Mouse (Mus musculus) adrenal gland, adult 18-20 months (tissue): ENCODE measurements around the gene Cacna2d3. TPM values are rescaled to one million over a fixed set of nuclear protein-coding genes. Genes with fewer than 3 reads are reported as not detected.

Source experiments
- DNase-seq, 2 experiments: peaks; one replicate each; pipeline ENCODE4 v3.0.0; 2021 to 2022; ENCODE audit warnings: low spot score in 2 of 2
- total RNA-seq, 2 experiments: library from RNA; stranded (reverse); gene quantifications; 1 replicate in 1 of 2; 2 replicates in 1 of 2; pipeline ENCODE4 v1.2.3; 2021

Cacna2d3 gene
- total RNA-seq, 2 experiments from 2014 or later: 3.1 to 3.7 TPM

DNA sequence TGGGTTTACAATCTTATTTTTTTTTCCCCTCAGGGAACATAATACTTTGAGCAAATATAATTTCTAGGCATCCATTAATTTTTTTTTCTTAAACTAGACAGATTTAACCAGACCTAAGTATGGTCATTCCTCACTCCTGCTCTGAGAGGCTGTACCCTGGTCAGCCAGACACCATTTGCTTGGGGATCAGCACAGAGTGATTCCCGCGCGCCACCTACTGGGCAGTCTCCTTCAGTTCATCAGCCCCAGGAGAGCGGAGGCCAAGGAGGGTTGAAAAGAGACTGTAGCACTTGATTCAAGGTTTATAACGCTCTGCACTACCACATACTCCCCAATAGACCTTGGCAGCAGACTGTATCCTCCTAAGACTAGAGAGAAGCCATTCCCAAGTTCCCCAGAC, 631.6 kb downstream of the Cacna2d3 start:
- DNase-seq: peak; percentile 80 to 84

DNA sequence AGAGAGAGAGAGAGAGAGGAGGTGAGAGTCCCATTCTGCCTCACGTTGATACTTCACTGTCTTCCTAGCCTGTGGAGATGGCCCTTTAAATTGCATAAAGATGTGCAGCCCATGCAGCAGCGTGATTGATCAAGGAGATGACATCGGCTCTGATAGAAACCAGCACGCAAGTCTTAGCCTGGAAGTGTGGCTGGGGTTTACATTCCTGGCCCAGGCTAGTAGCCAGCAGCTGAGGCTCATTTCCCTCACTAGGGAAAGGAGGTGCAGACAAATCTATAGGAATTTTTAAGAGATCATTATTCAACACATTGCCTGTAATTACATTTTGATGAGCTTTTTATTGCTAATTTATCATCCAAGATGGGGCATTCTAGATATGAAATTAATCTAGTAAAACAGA, 635.1 kb downstream of the Cacna2d3 start:
- DNase-seq: no peak

DNA sequence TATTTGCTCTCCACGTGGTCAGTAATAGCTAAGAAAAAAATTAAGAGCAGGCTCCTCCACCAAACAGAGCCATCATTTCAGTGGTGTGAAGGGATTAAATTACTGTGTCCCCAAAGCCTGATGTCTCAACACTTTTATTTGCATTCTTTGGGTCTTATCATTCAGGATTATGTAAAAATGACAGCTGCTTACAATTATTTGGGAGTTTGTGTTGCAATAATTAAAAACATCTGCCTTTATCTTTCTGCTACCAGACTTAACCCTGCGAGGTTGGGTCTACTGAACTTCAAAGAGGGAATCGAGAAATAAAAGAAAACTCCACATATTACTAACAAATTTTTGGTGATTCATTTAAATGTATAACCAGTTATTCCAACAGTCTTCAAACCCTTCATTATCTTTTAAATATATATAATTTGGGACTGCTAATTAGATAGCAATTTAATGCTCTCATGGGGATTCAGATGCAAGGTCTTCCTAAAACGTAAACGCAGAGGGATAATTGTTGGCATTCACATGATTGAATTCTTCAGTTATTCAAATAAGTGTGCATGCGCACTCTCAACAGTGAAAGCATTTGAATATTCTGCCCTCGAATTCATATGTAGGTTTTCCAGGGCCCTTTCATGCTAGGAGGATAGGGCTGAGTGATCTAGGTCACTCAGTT, 636.0 kb downstream of the Cacna2d3 start:
- no peak for DNase-seq

DNA sequence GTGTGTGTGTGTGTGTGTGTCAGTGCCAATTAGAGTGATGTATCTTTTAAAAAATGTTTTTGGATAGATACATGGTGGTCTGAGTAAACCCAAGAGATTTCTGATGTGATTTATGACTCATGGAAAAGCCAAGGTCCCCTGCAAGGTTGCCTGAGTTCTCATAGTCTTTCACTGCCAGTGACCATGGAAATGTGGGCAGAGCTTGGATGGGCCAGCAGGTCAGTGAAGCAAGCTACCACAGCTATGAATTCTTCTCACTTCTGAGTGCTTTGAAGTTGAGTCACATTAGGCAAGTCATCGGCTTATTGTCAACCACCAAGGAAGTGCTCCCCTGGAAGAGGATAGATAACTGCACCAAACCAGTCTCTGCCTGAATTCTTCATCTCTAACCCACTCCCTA, 639.5 kb downstream of the Cacna2d3 start:
- peak in 1 of 2 experiments; percentile 37 for DNase-seq

- peak in 1 of 2 experiments; percentile 23 for DNase-seq
Measured at GRCm38 (mm10) chr14:29080630-29081029, 641.0 kb downstream of the Cacna2d3 start.

DNA sequence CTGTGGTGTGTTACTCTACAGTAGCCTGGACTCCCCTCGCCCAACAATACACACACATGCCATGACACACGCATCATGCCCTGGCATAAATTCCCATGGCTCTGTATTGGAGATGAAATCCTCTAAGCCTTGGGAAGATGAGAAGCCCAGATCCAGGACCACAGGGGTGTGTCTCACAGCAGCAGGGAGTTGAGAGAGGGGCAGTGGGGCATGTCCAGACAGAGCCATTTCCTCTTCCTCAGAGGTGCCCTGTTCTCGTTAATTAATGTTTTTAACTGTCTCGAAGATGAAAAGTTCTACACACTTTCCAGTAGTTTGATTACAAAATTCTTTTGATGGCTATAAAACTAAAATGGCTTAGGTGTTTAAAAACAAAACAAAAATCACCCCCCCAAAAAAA, 641.4 kb downstream of the Cacna2d3 start:
- no peak for DNase-seq

DNA sequence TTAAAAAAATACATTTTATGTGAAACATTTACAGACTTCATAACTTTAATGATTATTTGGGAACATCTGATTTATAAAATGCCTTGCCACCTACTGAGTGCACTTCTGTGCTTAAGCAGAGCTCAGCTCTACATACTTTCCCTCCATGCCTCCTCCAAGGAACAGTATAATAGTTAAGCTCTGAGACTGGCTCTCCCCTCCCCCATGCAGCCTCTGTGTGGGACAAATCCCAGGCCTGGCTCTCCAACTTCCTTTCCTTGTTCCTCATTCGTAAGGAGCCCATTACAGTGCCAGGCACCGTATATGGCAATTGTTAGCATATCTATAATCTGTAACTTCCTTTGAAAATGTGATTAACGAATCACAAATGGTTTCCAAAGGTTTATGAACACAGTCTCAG, 644.2 kb downstream of the Cacna2d3 start:
- DNase-seq: no peak

GRCm38 (mm10) chr14:29073747-29074146, 647.9 kb downstream of the Cacna2d3 start:
- DNase-seq: no peak

- DNase-seq: no peak
Measured at GRCm38 (mm10) chr14:29062676-29063075, 659.0 kb downstream of the Cacna2d3 start.

GRCm38 (mm10) chr14:29061491-29061890, 660.2 kb downstream of the Cacna2d3 start:
- no peak for DNase-seq

- DNase-seq: no peak
Measured at GRCm38 (mm10) chr14:29060679-29061078, 661.0 kb downstream of the Cacna2d3 start.

DNA sequence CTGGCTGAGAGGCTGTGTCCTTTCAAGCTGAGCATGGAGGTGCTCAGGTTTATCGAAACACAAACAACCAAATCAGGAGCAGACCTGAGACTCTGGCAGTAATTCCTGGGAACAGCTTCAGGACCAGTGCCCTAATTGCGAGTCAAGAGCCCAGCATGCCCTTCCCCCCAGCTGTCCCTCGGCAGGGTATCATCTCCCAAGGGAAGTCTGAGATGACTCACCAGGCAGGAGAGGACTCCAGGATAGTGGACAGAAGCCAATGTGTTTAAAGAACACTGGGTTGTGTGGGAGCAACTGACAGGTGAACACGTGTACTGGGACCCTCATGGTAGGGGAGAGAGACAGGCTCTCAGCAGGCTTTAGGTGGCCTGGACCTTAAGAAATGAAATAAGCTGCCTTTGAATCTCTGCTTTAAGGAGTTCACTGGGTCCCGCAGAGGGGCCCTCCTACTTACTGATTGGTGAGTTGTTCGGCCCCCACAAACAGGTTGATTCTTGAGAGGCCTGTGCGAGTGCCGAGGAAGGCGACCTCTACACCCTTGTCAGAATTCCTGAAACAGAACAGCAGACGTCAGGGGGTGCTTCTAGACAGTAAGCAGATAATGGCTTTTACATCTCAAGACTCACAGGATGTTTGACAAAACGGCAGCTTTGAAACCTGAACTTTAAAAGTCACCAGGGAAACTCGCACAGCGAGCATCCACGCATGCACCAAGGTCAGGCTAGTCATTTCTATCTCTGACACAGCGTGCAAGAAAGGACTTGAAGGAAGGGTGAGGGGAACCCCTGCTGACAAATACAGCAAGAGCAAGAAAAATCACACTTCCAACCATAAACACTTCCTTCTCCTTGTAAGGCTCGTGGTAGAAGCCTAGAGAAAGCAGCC, 669.5 kb downstream of the Cacna2d3 start:
- DNase-seq: peak; percentile 26 to 29

- no peak for DNase-seq
Measured at GRCm38 (mm10) chr14:29042355-29042754, 679.3 kb downstream of the Cacna2d3 start.

- DNase-seq: no peak
Measured at GRCm38 (mm10) chr14:29041498-29041897, 680.2 kb downstream of the Cacna2d3 start.

GRCm38 (mm10) chr14:29040606-29041364, 680.9 kb downstream of the Cacna2d3 start:
- peak; percentile 17 to 38 for DNase-seq

- no peak for DNase-seq
Measured at GRCm38 (mm10) chr14:29038246-29038645, 683.4 kb downstream of the Cacna2d3 start.

DNA sequence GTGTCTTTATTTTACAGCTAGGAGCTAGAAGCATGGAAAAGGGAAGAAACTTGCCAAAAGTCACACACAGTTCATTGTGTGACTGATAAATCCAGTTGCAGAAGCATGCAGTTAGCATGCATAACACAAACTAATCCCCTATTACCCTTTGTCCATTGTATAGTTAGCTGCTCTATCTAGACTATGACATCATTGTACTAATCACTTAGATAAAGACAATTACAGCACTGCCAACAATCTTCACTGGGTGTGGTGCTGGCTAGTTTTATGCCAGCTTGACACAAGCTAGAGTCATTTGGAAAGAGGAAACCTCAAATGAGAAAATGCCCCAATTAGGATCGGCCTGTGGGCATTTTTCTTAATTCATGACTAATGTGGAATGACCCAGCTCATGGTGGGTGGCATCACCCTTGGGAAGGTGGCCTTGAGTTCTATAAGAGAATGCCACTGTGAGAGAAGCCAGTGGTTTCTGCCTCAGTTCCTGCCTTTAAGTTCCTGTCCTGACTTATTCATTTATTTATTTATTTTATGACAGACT, 689.7 kb downstream of the Cacna2d3 start:
- no peak for DNase-seq

DNA sequence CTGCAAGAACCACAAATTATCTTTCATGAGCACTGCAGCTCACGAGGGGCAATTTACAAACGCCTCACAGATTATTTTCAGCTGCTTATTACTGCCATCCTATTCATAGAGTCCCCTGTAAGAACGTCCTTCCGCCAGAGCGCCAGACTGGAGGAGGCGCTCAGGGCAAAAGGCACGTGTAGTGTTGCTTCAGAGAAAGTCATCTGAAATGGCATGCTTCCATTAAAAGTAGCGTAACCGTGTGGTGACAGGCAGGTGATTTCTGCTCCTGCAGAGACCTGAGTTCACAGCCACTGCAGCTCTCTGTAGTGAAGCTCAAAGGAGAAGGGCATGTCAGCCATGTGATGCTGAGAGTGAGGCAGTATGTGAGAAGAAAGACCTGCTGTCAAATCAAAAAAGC, 691.1 kb downstream of the Cacna2d3 start:
- DNase-seq: no peak

DNA sequence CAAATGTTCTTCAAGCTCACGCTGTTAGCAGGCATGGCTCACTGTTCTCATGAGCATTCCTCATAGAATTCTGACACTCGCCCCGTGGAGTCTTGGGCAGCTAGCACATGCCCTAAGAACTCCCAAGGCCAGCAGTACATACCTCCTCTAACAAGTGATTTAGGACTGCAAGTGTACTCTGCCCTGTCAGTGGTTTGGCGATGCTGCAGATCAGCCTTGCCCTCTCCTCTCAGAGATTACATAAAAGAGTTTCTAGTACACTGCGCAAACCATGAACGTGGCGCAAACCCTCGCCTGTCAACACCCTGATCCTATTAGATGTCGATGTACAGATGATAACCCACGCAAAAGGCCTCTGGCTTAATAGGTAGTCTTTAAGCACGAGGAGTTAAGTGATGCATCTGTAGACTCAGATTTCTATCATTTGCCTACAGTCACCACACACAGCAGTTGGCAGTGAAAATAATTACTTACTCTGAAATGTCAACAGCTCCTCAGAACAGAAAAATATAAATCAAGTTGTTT, 691.7 kb downstream of the Cacna2d3 start:
- DNase-seq: no peak

DNA sequence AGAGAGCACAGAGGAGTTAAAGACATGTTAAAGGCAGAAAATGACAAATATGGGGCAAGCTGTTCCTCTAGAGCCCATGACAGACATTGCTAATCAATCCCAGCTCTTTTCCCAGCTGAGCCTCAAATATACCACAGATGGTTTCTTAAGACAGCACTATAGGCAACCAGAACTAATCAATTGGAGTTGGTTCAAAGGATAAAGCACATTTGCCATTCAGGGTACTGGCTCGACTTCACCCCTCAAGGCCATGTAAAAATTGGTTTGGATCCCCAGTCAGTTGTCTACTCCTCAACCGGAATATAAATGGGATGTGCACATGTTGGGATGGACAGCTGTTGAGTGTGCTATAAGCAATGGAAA, 692.6 kb downstream of the Cacna2d3 start:
- DNase-seq: no peak
